Mouse (Mus musculus): ENCODE results near the gene Trpv2. TPM values are rescaled to one million over a fixed set of nuclear protein-coding genes. Genes with fewer than 3 reads are reported as not detected.

The Trpv2 gene
- total and polyA plus RNA-seq, 2 experiments from 2014 or later, result 31.0 to 55.4 TPM

- H3K4me2 ChIP-seq (ENCODE audit: low read depth, low read length, poor library complexity, severe bottlenecking), result no peak overlapping the region
- no peak overlapping the region for H3K9ac ChIP-seq (replicated peaks; ENCODE audit: low read length, poor library complexity, severe bottlenecking)
- no peak overlapping the region for H3K4me3 ChIP-seq (ENCODE audit: low read depth, low read length)
- H3K9me3 ChIP-seq (ENCODE audit: low read length), result no peaks in the 10 kb centered on the region
- no peak overlapping the region for H3K27ac ChIP-seq (ENCODE audit: low read depth, low read length)
- no peak for TF ChIP-seq CTCF (IDR thresholded peaks at IDR 0.05)
- 64% methylated on average over 10 of the region's 10 CpGs for WGBS
- H3K4me1 ChIP-seq (ENCODE audit: insufficient read depth, low read length), result peaks cover 8% of the 10 kb centered on the region; the same call in 1 of the 2 replicates
- H3K27me3 ChIP-seq (ENCODE audit: insufficient read depth, low read length), result no peaks in the 10 kb centered on the region
- ATAC-seq (ENCODE audit: low FRiP score) (no peak), DNase-seq (ENCODE audit: low spot score) (peak; percentile 49)
- H3K36me3 ChIP-seq (ENCODE audit: insufficient read depth, low read length), result 0 out of 2 replicates have a peak, but pooled peaks cover under 1% of the 10 kb centered on the region
These were observed 50.3 kb downstream of the Trpv2 start for GRCm38 (mm10) chr11:62624341-62625291.

GRCm38 (mm10) chr11:62629352-62630224 is 55.3 kb downstream of the Trpv2 start:
- Histone ChIP-seq H3K4me1 (ENCODE audit: insufficient read depth, low read length) (peaks cover 19% of the 10 kb centered on the region), H3K36me3 (ENCODE audit: insufficient read depth, low read length) (no peaks in the 10 kb centered on the region), H3K9me3 (ENCODE audit: low read length) (no peaks in the 10 kb centered on the region), H3K9ac (replicated peaks; ENCODE audit: low read length, poor library complexity, severe bottlenecking) (0 out of 2 replicates have a peak overlapping the region, but pooled peaks have one; percentile 29), H3K4me2 (ENCODE audit: low read depth, low read length, poor library complexity, severe bottlenecking) (peak overlapping the region; percentile 39; the same call in 1 of the 2 replicates), H3K27ac (ENCODE audit: low read depth, low read length) (peak overlapping the region; percentile 63), H3K27me3 (ENCODE audit: insufficient read depth, low read length) (no peaks in the 10 kb centered on the region), H3K4me3 (ENCODE audit: low read depth, low read length) (no peak overlapping the region)
- 9% methylated on average over 9 of the region's 9 CpGs for WGBS
- ATAC-seq (ENCODE audit: low FRiP score), result no peak
- peak; percentile 16; the same call in 1 of the 2 replicates for TF ChIP-seq CTCF (IDR thresholded peaks at IDR 0.05)
- DNase-seq (ENCODE audit: low spot score), result no peak

GRCm38 (mm10) chr11:62630225-62630821 is 56.0 kb downstream of the Trpv2 start:
- TF ChIP-seq CTCF (IDR thresholded peaks at IDR 0.05), result no peak
- no peak overlapping the region for H3K4me3 ChIP-seq (ENCODE audit: low read depth, low read length)
- no peaks in the 10 kb centered on the region for H3K9me3 ChIP-seq (ENCODE audit: low read length)
- H3K36me3 ChIP-seq (ENCODE audit: insufficient read depth, low read length), result no peaks in the 10 kb centered on the region
- DNase-seq (ENCODE audit: low spot score) (peak; percentile 35), ATAC-seq (ENCODE audit: low FRiP score) (peak; percentile 58; the same call in 1 of the 2 replicates)
- H3K4me2 ChIP-seq (ENCODE audit: low read depth, low read length, poor library complexity, severe bottlenecking), result peak overlapping the region; percentile 39
- WGBS, result 4% methylated on average over 11 of the region's 11 CpGs
- H3K4me1 ChIP-seq (ENCODE audit: insufficient read depth, low read length), result peaks cover 19% of the 10 kb centered on the region
- H3K27me3 ChIP-seq (ENCODE audit: insufficient read depth, low read length), result no peaks in the 10 kb centered on the region
- peak overlapping the region; percentile 63 for H3K27ac ChIP-seq (ENCODE audit: low read depth, low read length)
- H3K9ac ChIP-seq (replicated peaks; ENCODE audit: low read length, poor library complexity, severe bottlenecking), result 0 out of 2 replicates have a peak overlapping the region, but pooled peaks have one; percentile 29

- Histone ChIP-seq H3K4me2 (ENCODE audit: low read depth, low read length, poor library complexity, severe bottlenecking) (no peak overlapping the region), H3K36me3 (ENCODE audit: insufficient read depth, low read length) (no peaks in the 10 kb centered on the region), H3K27ac (ENCODE audit: low read depth, low read length) (peak overlapping the region; percentile 57; the same call in 1 of the 2 replicates), H3K27me3 (ENCODE audit: insufficient read depth, low read length) (no peaks in the 10 kb centered on the region), H3K4me3 (ENCODE audit: low read depth, low read length) (no peak overlapping the region), H3K9ac (replicated peaks; ENCODE audit: low read length, poor library complexity, severe bottlenecking) (no peak overlapping the region), H3K4me1 (ENCODE audit: insufficient read depth, low read length) (peaks cover 21% of the 10 kb centered on the region), H3K9me3 (ENCODE audit: low read length) (no peaks in the 10 kb centered on the region)
- DNase-seq (ENCODE audit: low spot score), result no peak
- ATAC-seq (ENCODE audit: low FRiP score), result no peak
- 38% methylated on average over 4 of the region's 4 CpGs for WGBS
- TF ChIP-seq CTCF (IDR thresholded peaks at IDR 0.05), result no peak
These were observed 56.9 kb downstream of the Trpv2 start for GRCm38 (mm10) chr11:62631138-62631537.

GRCm38 (mm10) chr11:62635406-62635805 is 61.1 kb downstream of the Trpv2 start:
- Histone ChIP-seq H3K4me1 (ENCODE audit: insufficient read depth, low read length) (peaks cover 6% of the 10 kb centered on the region; the same call in 1 of the 2 replicates), H3K4me2 (ENCODE audit: low read depth, low read length, poor library complexity, severe bottlenecking) (no peak overlapping the region), H3K9ac (replicated peaks; ENCODE audit: low read length, poor library complexity, severe bottlenecking) (no peak overlapping the region), H3K27ac (ENCODE audit: low read depth, low read length) (no peak overlapping the region), H3K27me3 (ENCODE audit: insufficient read depth, low read length) (no peaks in the 10 kb centered on the region), H3K4me3 (ENCODE audit: low read depth, low read length) (no peak overlapping the region), H3K9me3 (ENCODE audit: low read length) (no peaks in the 10 kb centered on the region), H3K36me3 (ENCODE audit: insufficient read depth, low read length) (no peaks in the 10 kb centered on the region)
- no peak for ATAC-seq (ENCODE audit: low FRiP score)
- no peak for TF ChIP-seq CTCF (IDR thresholded peaks at IDR 0.05)
- WGBS, result 87% methylated on average over 3 of the region's 3 CpGs
- no peak for DNase-seq (ENCODE audit: low spot score)
